Mouse (Mus musculus) erythroblast, embryonic 14.5 days (primary cell): ENCODE results near the gene Mtss1l.

Source experiments
- GATA1 ChIP-seq: IDR thresholded peaks from 2 replicates; pipeline ENCODE4 v1.6.1; 2012; ENCODE audit warnings: low read length, inconsistent platforms, mixed read lengths
- TAL1 ChIP-seq: IDR thresholded peaks from 3 replicates; pipeline ENCODE4 v1.6.1; 2012; ENCODE audit warnings: low read length, inconsistent platforms, mixed read lengths

DNA sequence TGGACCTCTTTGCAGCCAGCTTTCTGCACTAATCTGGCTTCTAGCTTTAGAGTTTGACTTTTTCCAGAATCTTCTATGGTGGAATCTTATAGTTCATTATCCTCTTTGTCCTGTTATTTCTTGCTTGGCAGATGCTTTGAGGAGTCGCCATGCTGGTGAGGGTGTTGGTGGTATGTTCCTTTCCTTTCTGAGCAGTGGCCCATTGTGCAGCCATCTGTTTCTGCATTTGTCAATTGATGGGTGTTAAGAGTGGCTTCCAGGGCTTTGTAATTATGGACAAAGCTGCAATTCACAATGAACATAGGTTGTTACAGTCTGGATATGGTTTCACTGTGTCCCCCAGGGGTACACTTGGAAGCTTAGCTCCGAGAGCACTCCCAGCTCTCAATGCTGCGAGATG lies 43.4 kb downstream of the Mtss1l start:
- TF ChIP-seq GATA1 = no peak
- no peak for TF ChIP-seq TAL1
